Mouse (Mus musculus) bone marrow macrophage, adult 2 months (primary cell): ENCODE data around the gene Rnpc3. TPM values are rescaled to one million over a fixed set of nuclear protein-coding genes. Genes with fewer than 3 reads are reported as not detected.
A peak's percentile ranks its signal among the peaks of the same experiment; 100 is the strongest.
"Not testable (repeated sequence)": the region's sequence is repeated elsewhere in the genome, so short reads cannot be mapped to it uniquely, and the experiment has no call there.

Experiments
- H3K27ac ChIP-seq: 2 replicates; pipeline ENCODE4 v1.5.1; 2012; ENCODE audit warnings: low read depth, low read length; ENCODE audit not compliant: insufficient read depth
- H3K4me1 ChIP-seq: 2 replicates; pipeline ENCODE4 v1.6.1; 2012; ENCODE audit warnings: low read length; ENCODE audit not compliant: control insufficient read depth, insufficient read depth
- H3K4me3 ChIP-seq: 2 replicates; pipeline ENCODE4 v1.5.1; 2012; ENCODE audit warnings: mild to moderate bottlenecking, low read length, moderate library complexity; ENCODE audit not compliant: insufficient read depth
- CTCF ChIP-seq: IDR thresholded peaks from 2 replicates; pipeline ENCODE4 v1.5.1; 2012; ENCODE audit warnings: low read depth, mild to moderate bottlenecking, low read length, moderate library complexity
- POLR2A ChIP-seq: IDR thresholded peaks from 2 replicates; pipeline ENCODE4 v1.6.1; 2012; ENCODE audit warnings: mild to moderate bottlenecking, low read depth, low read length, borderline replicate concordance
- polyA plus RNA-seq: library from polyadenylated mRNA; stranded (reverse); fragments of >200 nt; gene quantifications from 2 replicates; pipeline ENCODE4 v1.2.4, GENCODE M21; 2012; ENCODE audit not compliant: missing spikeins, insufficient read depth, insufficient read length

Gene Rnpc3
- polyA plus RNA-seq = 18.8 and 22.3 TPM in 2 replicates

DNA sequence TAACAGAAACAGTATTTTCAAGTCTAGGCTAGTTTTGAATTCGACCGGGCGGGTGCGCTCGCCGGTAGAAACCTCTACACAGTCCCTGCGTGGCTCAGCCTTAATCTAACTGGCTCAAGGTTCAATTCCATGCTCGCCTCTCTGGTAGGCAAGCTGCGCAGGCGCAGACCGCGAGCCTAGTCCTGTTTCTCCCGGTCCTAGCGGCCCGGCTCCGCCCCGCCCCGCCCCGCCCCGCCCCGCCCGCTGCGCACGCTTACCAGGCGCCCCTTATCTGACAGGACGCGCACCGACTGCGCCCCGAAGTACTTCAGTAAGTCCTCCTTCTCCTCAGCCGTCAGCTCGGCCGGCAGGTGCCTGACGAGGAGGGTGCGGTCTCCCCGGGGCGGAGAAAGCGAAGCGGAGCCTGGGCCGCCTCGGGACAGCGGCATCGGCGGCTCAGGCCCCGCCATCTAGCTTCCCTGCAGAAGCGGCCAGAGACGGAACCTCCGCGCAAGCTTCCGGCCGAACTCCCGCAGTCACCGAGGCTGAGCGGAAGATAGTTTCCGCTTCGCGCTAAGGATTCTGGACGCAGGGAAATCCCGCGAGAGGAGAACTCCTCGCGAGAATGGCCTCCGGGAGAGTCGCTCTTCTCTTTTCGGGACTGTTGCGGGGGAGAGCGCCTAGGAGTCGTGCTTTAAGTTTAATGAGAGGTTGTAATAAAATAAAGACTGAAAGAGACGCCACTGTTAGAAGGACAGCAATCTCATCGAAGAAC is at the start of gene Rnpc3:
TSS of gene Rnpc3 (minus strand) at position 544 of the 754 bp plus-strand sequence.
- H3K4me1 ChIP-seq = peaks cover 8% of the 10 kb centered on the region
- H3K27ac ChIP-seq = peak within 1 kb of the TSS; percentile 97
- TF ChIP-seq POLR2A (no peak), CTCF (no peak)
- peak within 1 kb of the TSS; percentile 85 for H3K4me3 ChIP-seq

DNA sequence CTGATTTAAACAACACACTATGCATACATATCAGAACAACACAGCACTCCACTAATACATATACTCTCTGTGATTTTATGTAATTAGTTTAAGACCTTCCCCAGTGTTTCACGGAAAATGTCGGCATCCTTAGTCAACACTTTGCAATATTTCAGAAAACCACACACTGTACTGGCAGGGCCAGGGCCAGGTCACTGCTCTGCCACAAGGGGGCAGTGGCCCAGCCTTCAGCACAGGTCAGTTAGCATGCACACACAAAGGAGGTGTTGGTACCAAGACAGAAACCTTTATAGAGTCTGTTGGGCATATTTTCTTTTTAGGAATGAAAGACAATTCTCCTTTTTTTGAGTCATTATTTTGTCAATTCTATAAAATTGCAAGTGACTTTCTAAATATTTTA is 27.0 kb upstream of the Rnpc3 start:
- H3K27ac ChIP-seq = no peak overlapping the region
- H3K4me3 ChIP-seq = no peak overlapping the region
- peak; percentile 34; the same call in 1 of the 2 replicates for TF ChIP-seq CTCF
- no peak for TF ChIP-seq POLR2A
- no peaks in the 10 kb centered on the region for H3K4me1 ChIP-seq

GRCm38 (mm10) chr3:113654335-113654734 is 24.4 kb upstream of the Rnpc3 start:
- H3K27ac ChIP-seq = no peak overlapping the region
- H3K4me1 ChIP-seq = no peaks in the 10 kb centered on the region
- H3K4me3 ChIP-seq = no peak overlapping the region
- TF ChIP-seq POLR2A (no peak), CTCF (no peak)

GRCm38 (mm10) chr3:113651386-113651785 is 21.4 kb upstream of the Rnpc3 start:
- H3K27ac ChIP-seq, H3K4me3 ChIP-seq, H3K4me1 ChIP-seq: not testable (repeated sequence)

- TF ChIP-seq POLR2A (no peak), CTCF (no peak)
- Histone ChIP-seq H3K4me3 (no peak overlapping the region), H3K27ac (no peak overlapping the region), H3K4me1 (no peaks in the 10 kb centered on the region)
Measured at GRCm38 (mm10) chr3:113639545-113639944, 9.6 kb upstream of the Rnpc3 start.

GRCm38 (mm10) chr3:113634220-113634619 is 4.3 kb upstream of the Rnpc3 start:
- Histone ChIP-seq H3K4me3 (no peak overlapping the region), H3K4me1 (peaks cover 7% of the 10 kb centered on the region), H3K27ac (no peak overlapping the region)
- TF ChIP-seq POLR2A = no peak

- Histone ChIP-seq H3K4me1 (peaks cover 8% of the 10 kb centered on the region), H3K4me3 (no peak overlapping the region), H3K27ac (no peak overlapping the region)
- TF ChIP-seq CTCF (no peak), POLR2A (no peak)
Measured at GRCm38 (mm10) chr3:113631611-113632010, 1.7 kb upstream of the Rnpc3 start.

DNA sequence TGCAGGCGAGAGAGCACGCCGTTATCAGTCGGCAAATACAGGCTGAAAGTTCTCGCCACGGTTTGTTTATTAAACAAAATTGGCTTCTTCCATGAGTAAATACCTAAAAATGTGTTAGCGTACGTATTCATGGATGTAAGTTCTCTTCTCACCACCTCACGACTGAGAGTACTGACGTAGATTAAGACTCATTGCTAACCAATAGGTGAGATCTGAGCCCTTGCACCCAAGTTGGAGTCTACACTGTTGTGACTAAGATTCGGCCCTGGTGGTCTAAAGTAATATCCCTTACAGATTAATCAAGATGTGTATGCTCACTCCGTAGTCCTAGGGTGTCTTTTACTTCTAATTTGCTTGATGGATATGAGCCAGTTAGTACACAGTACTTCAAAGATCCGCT is 615 bp upstream of the Rnpc3 start:
- H3K4me3 ChIP-seq = peak overlapping the region; percentile 85
- H3K4me1 ChIP-seq = peaks cover 8% of the 10 kb centered on the region
- TF ChIP-seq POLR2A (no peak), CTCF (no peak)
- peak overlapping the region; percentile 97 for H3K27ac ChIP-seq

DNA sequence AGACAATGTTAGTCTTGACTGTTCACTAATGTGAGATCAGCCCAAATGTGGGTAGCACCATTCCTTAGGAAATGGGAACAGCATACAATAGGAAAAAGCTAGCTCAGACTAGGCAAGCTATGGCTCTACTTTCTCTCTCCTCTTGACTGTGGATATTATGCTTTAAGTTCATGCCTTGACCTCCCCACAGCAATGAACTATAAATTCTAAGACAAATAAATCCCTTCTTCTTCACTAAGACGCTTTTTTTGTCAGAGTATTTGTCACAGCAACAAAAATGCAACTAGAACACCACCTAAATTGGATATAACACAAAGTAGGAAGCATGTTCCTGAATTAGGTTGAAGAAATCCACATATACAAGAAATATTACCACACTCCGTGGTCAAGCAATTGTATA is 23.4 kb downstream of the Rnpc3 start, which contains the start of gene Amy1:
TSS of gene Amy1 (minus strand) at position 101 of the 400 bp plus-strand sequence.
- TF ChIP-seq CTCF (no peak), POLR2A (no peak)
- H3K4me3 ChIP-seq = no peak within 1 kb of the TSS
- no peak within 1 kb of the TSS for H3K27ac ChIP-seq
- H3K4me1 ChIP-seq = no peaks in the 10 kb centered on the region

- TF ChIP-seq CTCF = no peak
- H3K27ac ChIP-seq = no peak overlapping the region
- H3K4me3 ChIP-seq = no peak overlapping the region
- no peaks in the 10 kb centered on the region for H3K4me1 ChIP-seq
Measured at GRCm38 (mm10) chr3:113590844-113591243, 39.1 kb downstream of the Rnpc3 start.
